Mouse (Mus musculus) cerebellum, adult 2 months (tissue): ENCODE results near the gene Ppp1r14a. TPM values are rescaled to one million over a fixed set of nuclear protein-coding genes. Genes with fewer than 3 reads are reported as not detected.

Experiments used
- DNase-seq, 2 experiments: peaks; one replicate each; pipeline ENCODE4 v3.0.0; 2021
- H3K27ac ChIP-seq: fragments of 200-500 bp; 2 replicates; pipeline ENCODE4 v1.5.1; 2012; ENCODE audit warnings: low read length, control low read depth, inconsistent platforms; ENCODE audit not compliant: insufficient read depth
- H3K27me3 ChIP-seq: fragments of 200-500 bp; 2 replicates; pipeline ENCODE4 v1.6.1; 2012; ENCODE audit warnings: inconsistent platforms, mild to moderate bottlenecking, low read length, moderate library complexity; ENCODE audit not compliant: control insufficient read depth, insufficient read depth
- H3K4me1 ChIP-seq: fragments of 200-500 bp; 2 replicates; pipeline ENCODE4 v1.6.1; 2011; ENCODE audit warnings: low read length; ENCODE audit not compliant: control insufficient read depth, insufficient read depth
- H3K4me3 ChIP-seq: fragments of 200-500 bp; replicated peaks from 2 replicates; pipeline ENCODE3; 2011; ENCODE audit warnings: mild to moderate bottlenecking, low read depth, low read length, control low read depth; ENCODE audit not compliant: insufficient read depth
- CTCF ChIP-seq: fragments of 200-500 bp; IDR thresholded peaks from 2 replicates; pipeline ENCODE4 v1.5.1; 2011; ENCODE audit warnings: low read depth, mild to moderate bottlenecking, control low read depth, low read length, moderate library complexity, borderline replicate concordance; ENCODE audit not compliant: insufficient read depth
- POLR2A ChIP-seq: fragments of 200-500 bp; IDR thresholded peaks from 2 replicates; pipeline ENCODE4 v1.6.1; 2011; ENCODE audit warnings: low read length, control low read depth, borderline replicate concordance; ENCODE audit not compliant: insufficient read depth
- WGBS: fragments of 180-500 bp; shearing (Covaris S2); methylation state at CpG from one replicate; pipeline ENCODE4 v1.1.7; 2018; 5-methylcytosine and 5-hydroxymethylcytosine counted together
- polyA plus RNA-seq: library from polyadenylated mRNA; depleted of rRNA; stranded (reverse); fragments of >200 nt; gene quantifications from 2 replicates; pipeline ENCODE4 v1.2.3, GENCODE M21; 2012

The Ppp1r14a gene
- polyA plus RNA-seq, 1 experiment: 99.7 TPM

DNA sequence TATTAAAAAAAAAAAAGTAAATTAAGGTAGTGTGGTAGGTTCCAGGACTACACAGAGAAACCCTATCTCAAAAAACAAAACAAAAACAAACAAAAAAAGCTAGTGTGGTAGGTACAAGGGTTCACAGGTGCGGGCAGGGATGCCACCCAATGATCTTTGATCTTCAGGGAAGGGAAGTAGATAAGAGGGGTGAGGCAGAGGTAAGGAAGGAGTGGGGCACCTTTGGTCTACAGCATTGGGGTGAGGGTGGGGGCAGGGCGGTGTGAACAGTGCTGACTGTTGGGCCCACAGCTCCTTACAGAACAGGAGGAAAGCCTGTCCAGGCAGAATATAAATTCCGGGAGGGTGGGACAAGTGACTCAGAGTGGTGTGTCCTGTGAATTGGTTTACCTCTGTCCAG lies 37.9 kb upstream of the Ppp1r14a start:
- no peaks in the 10 kb centered on the region for H3K4me1 ChIP-seq
- no peaks in the 10 kb centered on the region for H3K27me3 ChIP-seq
- no peak overlapping the region for H3K27ac ChIP-seq
- 92% methylated on average over 3 of the region's 3 CpGs for WGBS
- H3K4me3 ChIP-seq: no peak overlapping the region
- DNase-seq: no peak
- TF ChIP-seq POLR2A (no peak), CTCF (no peak)

DNA sequence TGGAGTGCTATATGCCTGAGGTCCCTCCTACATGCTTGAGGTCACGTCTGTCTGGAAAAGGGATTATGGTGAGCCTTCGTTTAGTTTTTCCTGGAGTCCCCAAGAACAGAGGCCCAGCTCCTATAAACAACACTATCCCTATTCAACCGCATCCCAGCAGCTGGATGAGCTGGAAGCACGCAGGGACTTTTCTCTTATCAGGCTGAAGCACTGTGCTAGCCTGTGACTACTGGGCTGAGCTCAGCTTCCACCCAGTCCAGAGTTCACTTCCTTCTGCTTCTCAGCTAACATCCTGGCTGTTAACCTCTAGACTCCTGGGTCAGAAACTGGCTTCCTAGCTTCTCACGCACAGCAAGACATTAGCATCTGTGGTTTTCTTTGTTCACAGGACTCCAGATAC lies 35.3 kb upstream of the Ppp1r14a start:
- Histone ChIP-seq H3K4me3 (no peak overlapping the region), H3K4me1 (no peaks in the 10 kb centered on the region), H3K27me3 (no peaks in the 10 kb centered on the region), H3K27ac (no peak overlapping the region)
- WGBS: 82% methylated on average over 5 of the region's 5 CpGs
- TF ChIP-seq CTCF: no peak
- TF ChIP-seq POLR2A: no peak
- no peak for DNase-seq

DNA sequence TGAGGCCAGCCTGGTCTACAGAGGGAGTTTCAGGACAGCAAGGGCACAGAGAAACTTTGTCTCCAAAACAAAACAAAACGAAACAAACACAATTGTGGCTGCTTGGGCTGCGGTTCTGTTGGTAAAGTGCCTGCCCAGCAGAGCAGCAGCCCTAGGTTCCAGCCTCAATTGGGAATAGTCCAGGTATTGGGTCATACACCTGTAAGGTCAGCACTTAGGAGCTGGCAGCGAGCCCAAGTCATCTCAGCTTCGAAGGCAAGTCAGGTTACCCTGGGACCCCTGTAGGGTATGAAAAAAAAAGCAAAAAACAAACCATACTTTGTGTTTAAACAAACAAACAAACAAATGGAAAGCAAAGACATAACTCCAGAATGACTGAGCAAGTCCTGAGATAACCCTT lies 33.2 kb upstream of the Ppp1r14a start:
- Histone ChIP-seq H3K27me3 (no peaks in the 10 kb centered on the region), H3K4me3 (no peak overlapping the region), H3K27ac (no peak overlapping the region), H3K4me1 (no peaks in the 10 kb centered on the region)
- 61% methylated on average over 4 of the region's 4 CpGs for WGBS
- TF ChIP-seq POLR2A (no peak), CTCF (no peak)
- no peak for DNase-seq

DNA sequence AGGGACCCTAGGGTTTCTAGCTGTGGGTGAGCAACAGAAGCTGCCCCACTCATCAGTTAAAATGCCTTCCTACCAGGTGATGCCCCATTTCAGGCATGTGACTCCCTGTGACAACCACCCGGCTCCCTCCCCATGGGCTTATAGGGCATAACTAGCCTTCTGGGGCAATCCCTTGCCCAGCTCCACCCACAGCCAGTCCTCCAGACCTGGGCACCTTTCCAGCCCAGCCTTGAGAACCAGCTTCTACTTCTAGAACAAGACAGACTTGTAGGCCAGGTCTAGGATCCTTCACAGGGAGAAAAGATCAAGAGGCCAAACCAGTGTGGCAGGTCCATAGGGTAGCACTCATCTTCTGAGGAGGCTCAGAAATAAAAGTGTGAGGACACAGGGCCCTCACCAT lies 31.7 kb upstream of the Ppp1r14a start:
- H3K4me3 ChIP-seq: no peak overlapping the region
- DNase-seq: no peak
- 53% methylated on average over 1 of the region's 1 CpGs for WGBS
- H3K27ac ChIP-seq: no peak overlapping the region
- no peaks in the 10 kb centered on the region for H3K27me3 ChIP-seq
- TF ChIP-seq POLR2A: no peak
- H3K4me1 ChIP-seq: no peaks in the 10 kb centered on the region

DNA sequence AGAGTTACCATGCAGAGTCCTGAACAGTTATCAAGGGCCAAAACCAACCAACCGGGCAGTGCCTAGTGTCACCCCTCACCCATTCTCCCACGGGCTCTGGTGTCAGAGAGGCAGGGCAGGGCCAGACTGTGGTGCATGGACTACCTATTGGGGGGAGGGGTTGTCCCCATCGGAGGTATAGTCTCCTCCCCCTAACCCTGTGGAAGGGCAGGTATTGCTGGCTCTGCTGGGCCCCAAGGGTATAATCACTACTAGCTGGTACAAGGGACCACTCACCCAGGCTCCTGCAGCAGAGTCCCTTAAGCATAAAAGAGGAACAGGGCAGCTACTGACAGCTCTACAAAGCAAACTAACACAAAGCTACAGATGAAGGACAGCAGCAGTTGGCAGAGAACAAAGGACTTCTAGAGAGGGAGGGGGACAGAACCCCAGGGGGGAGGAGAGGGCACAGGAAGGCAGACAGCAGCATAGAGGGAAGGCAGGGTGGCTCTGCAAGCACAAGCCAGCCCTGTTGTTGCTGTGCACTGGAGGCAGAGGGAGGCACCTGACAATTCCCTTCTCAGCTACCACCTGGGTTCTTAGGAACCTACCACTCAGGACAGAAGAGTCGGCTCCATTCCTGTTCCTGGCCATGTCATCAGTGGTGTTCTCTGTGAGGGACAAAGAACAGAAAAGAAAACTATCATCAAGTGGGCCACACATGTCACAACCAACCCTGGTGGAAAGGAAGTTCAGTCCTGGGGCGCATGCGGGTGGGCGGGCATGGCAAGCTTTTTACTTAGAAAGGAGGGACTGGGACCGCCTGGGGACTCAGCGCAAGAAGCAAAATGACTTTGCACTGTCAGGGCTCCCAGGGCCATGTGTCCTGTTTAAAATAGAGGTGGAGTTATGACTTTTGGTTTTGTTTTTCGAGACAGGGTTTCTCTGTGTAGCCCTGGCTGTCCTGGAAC lies 29.1 kb upstream of the Ppp1r14a start:
- Histone ChIP-seq H3K4me1 (no peaks in the 10 kb centered on the region), H3K27ac (no peak overlapping the region), H3K4me3 (no peak overlapping the region), H3K27me3 (no peaks in the 10 kb centered on the region)
- TF ChIP-seq POLR2A: no peak
- no peak for TF ChIP-seq CTCF
- 59% methylated on average over 10 of the region's 10 CpGs for WGBS
- no peak for DNase-seq

DNA sequence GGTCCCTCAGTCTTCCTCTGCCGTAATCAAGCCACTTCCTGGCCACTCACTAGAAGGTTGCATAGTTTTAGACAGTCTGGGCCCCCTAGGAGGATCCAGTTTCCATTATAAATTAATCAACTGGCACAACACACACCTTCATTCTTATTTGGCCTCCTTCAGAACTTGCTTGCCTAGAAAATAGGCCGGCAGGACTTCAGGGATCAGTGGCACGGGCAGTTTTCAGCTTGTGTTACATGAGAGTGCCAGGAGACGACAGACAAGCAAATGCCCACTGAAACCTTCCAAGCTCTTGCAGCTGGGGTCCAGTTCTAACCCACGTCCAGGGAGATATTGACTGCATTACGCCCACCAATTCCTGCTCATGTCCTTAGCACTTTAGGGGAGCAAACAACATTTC lies 27.0 kb upstream of the Ppp1r14a start:
- no peak overlapping the region for H3K4me3 ChIP-seq
- no peak overlapping the region for H3K27ac ChIP-seq
- H3K27me3 ChIP-seq: no peaks in the 10 kb centered on the region
- WGBS: 65% methylated on average over 6 of the region's 6 CpGs
- no peaks in the 10 kb centered on the region for H3K4me1 ChIP-seq
- DNase-seq: no peak
- TF ChIP-seq CTCF: no peak
- TF ChIP-seq POLR2A: no peak

DNA sequence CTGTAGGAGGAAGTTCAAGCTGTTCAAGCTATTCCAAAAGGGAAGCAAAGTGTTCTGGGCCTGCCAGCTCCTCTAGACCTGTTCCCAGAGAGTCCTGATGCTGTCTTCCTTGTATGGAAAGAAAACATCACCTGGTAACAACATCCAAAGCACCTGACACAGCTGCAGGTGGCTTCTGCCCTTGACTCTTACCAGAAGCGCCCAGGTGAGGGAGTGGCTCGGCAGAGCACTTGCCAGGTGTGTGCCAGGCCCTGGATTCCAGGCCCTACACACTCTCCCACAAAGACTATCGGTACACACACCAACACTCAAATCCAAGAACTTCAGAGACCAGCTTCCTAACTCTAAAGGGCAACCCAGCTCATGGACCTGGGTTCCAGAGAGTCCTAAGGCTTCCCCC lies 25.3 kb upstream of the Ppp1r14a start:
- no peaks in the 10 kb centered on the region for H3K4me1 ChIP-seq
- no peak overlapping the region for H3K4me3 ChIP-seq
- no peaks in the 10 kb centered on the region for H3K27me3 ChIP-seq
- DNase-seq: no peak
- no peak overlapping the region for H3K27ac ChIP-seq
- no peak for TF ChIP-seq CTCF
- TF ChIP-seq POLR2A: no peak
- 88% methylated on average over 3 of the region's 3 CpGs for WGBS

DNA sequence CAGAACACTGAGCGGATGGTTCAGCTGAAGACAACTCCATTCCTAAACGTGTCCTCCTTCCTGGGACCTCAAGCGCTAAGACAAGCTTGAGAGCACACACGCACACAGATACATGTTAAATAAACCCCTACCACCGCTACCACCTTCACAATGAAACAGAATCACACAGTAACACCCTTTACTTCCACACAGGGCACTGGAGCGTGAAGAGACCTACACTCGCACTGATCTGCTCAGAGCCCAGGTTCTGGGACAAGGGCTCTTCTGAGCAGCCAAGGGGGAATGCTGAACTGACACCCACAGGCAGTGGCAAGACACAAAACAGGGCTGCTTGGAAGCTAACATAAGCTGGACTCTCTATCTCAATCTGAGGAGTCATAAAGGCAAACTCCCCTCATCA lies 23.5 kb upstream of the Ppp1r14a start:
- TF ChIP-seq CTCF (no peak), POLR2A (no peak)
- Histone ChIP-seq H3K27me3 (no peaks in the 10 kb centered on the region), H3K27ac (no peak overlapping the region), H3K4me3 (no peak overlapping the region), H3K4me1 (peaks cover 4% of the 10 kb centered on the region)
- WGBS: 83% methylated on average over 7 of the region's 7 CpGs
- DNase-seq: no peak
